Mouse (Mus musculus) neural tube, embryonic 11.5 days (tissue): ENCODE data around the gene Atg16l2. TPM values are rescaled to one million over a fixed set of nuclear protein-coding genes. Genes with fewer than 3 reads are reported as not detected.
A peak's percentile ranks its signal among the peaks of the same experiment; 100 is the strongest.

Experiments
- ATAC-seq: fragments of 200-750 bp; cut with Nextera tagmentation; 2 replicates; pipeline ENCODE4 v1.8.0; 2017; ENCODE audit warnings: moderate number of reproducible peaks, mild to moderate bottlenecking, moderate TSS enrichment, moderate library complexity; ENCODE audit not compliant: insufficient read depth, low FRiP score, low TSS enrichment
- DNase-seq: peaks from one replicate; pipeline ENCODE4 v3.0.0-alpha.2; 2015; ENCODE audit warnings: low spot score
- H3K27ac ChIP-seq: fragments of 300-500 bp; sonication (generic); 2 replicates; pipeline ENCODE4 v1.5.1; 2014; ENCODE audit warnings: low read depth, mild to moderate bottlenecking, low read length
- H3K27me3 ChIP-seq: fragments of 300-500 bp; sonication (generic); 2 replicates; pipeline ENCODE4 v1.6.1; 2014; ENCODE audit warnings: mild to moderate bottlenecking, low read length, mixed read lengths; ENCODE audit not compliant: control insufficient read depth, insufficient read depth
- H3K36me3 ChIP-seq: fragments of 300-500 bp; sonication (generic); 2 replicates; pipeline ENCODE4 v1.6.1; 2014; ENCODE audit warnings: mild to moderate bottlenecking, low read length, moderate library complexity, mixed read lengths; ENCODE audit not compliant: control insufficient read depth, insufficient read depth
- H3K4me1 ChIP-seq: fragments of 300-500 bp; sonication (generic); 2 replicates; pipeline ENCODE4 v1.6.1; 2014; ENCODE audit warnings: low read length, mixed read lengths; ENCODE audit not compliant: control insufficient read depth, insufficient read depth
- H3K4me2 ChIP-seq: fragments of 300-500 bp; sonication (generic); 2 replicates; pipeline ENCODE4 v1.6.1; 2014; ENCODE audit warnings: low read depth, mild to moderate bottlenecking, moderate library complexity
- H3K4me3 ChIP-seq: fragments of 300-500 bp; sonication (generic); 2 replicates; pipeline ENCODE4 v1.5.1; 2014; ENCODE audit warnings: low read depth, low read length
- H3K9ac ChIP-seq: fragments of 300-500 bp; sonication (generic); 2 replicates; pipeline ENCODE4 v1.6.1; 2014; ENCODE audit warnings: mild to moderate bottlenecking, low read length
- H3K9me3 ChIP-seq: fragments of 300-500 bp; sonication (generic); 2 replicates; pipeline ENCODE4 v1.6.1; 2016; ENCODE audit warnings: low read length; ENCODE audit not compliant: control insufficient read depth
- WGBS: fragments of 180-500 bp; shearing (Covaris S2); extraction: QIAGEN DNeasy Blood & Tissue Kit; methylation state at CpG from one replicate; pipeline ENCODE4 v1.1.7; 2014; 5-methylcytosine and 5-hydroxymethylcytosine counted together
- polyA plus RNA-seq: library from polyadenylated mRNA; unstranded; fragments of >200 nt; fragmentation: Nextera tagmentation; extraction: Ambion mirVana; gene quantifications from 2 replicates; pipeline ENCODE4 v1.2.1, GENCODE M21; 2014

Gene Atg16l2
- polyA plus RNA-seq, 1 experiment from 2014 or later = 9.5 TPM

DNA sequence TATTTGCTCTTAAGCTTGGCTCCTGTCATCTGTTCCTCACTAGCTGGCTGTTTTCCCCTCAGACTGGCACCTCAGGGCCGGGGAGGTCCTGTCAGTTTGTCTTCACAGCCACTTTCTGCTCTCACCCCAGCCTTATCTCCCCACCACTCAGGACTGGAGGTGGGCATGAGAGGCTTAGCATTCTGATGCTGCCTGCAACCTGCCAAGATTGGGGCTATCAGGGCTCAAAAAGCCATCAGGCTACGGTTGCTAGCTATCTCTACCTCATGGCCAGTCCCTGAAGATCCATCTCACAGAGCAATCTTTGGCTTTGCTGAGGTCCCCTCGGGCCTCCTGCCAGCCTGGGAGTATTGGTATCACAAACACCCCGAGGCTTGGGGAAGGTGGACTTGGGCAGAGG is 16.8 kb upstream of the Atg16l2 start:
- Histone ChIP-seq H3K4me2 (no peak overlapping the region), H3K27me3 (peaks cover 12% of the 10 kb centered on the region; the same call in 1 of the 2 replicates), H3K9me3 (no peaks in the 10 kb centered on the region), H3K4me1 (peaks cover 4% of the 10 kb centered on the region; the same call in 1 of the 2 replicates), H3K27ac (no peak overlapping the region), H3K4me3 (no peak overlapping the region), H3K36me3 (no peaks in the 10 kb centered on the region), H3K9ac (no peak overlapping the region)
- 68% methylated on average over 4 of the region's 4 CpGs for WGBS
- ATAC-seq = no peak
- DNase-seq = no peak

- H3K36me3 ChIP-seq = no peaks in the 10 kb centered on the region
- H3K9me3 ChIP-seq = no peaks in the 10 kb centered on the region
- no peak within 1 kb of the TSS for H3K4me3 ChIP-seq
- no peak within 1 kb of the TSS for H3K27ac ChIP-seq
- H3K4me1 ChIP-seq = peaks cover 4% of the 10 kb centered on the region; the same call in 1 of the 2 replicates
- H3K9ac ChIP-seq = no peak within 1 kb of the TSS
- H3K4me2 ChIP-seq = no peak within 1 kb of the TSS
- peaks cover 9% of the 10 kb centered on the region; the same call in 1 of the 2 replicates for H3K27me3 ChIP-seq
- DNase-seq = no peak
- no peak for ATAC-seq
- WGBS = 74% methylated on average over 3 of the region's 3 CpGs
Measured at GRCm38 (mm10) chr7:101317014-101317413, 15.0 kb upstream of the Atg16l2 start, which contains the start of gene Stard10. Gene Stard10, plus strand, starts transcription at chr7:101317086.

- 66% methylated on average over 6 of the region's 6 CpGs for WGBS
- no peak overlapping the region for H3K4me3 ChIP-seq
- H3K27me3 ChIP-seq = peaks cover 9% of the 10 kb centered on the region; the same call in 1 of the 2 replicates
- ATAC-seq (no peak), DNase-seq (no peak)
- H3K4me1 ChIP-seq = peaks cover 4% of the 10 kb centered on the region; the same call in 1 of the 2 replicates
- no peak overlapping the region for H3K9ac ChIP-seq
- no peak overlapping the region for H3K4me2 ChIP-seq
- H3K36me3 ChIP-seq = no peaks in the 10 kb centered on the region
- H3K9me3 ChIP-seq = no peaks in the 10 kb centered on the region
- H3K27ac ChIP-seq = no peak overlapping the region
Measured at GRCm38 (mm10) chr7:101316591-101317001, 14.5 kb upstream of the Atg16l2 start.

GRCm38 (mm10) chr7:101315699-101316098 is 13.6 kb upstream of the Atg16l2 start:
- 0 out of 2 replicates have a peak, but pooled peaks cover 2% of the 10 kb centered on the region for H3K4me1 ChIP-seq
- H3K27ac ChIP-seq = no peak overlapping the region
- H3K9ac ChIP-seq = no peak overlapping the region
- no peak overlapping the region for H3K4me3 ChIP-seq
- H3K4me2 ChIP-seq = no peak overlapping the region
- no peak for DNase-seq
- H3K36me3 ChIP-seq = no peaks in the 10 kb centered on the region
- no peak for ATAC-seq
- H3K9me3 ChIP-seq = no peaks in the 10 kb centered on the region
- peaks cover 5% of the 10 kb centered on the region; the same call in 1 of the 2 replicates for H3K27me3 ChIP-seq

DNA sequence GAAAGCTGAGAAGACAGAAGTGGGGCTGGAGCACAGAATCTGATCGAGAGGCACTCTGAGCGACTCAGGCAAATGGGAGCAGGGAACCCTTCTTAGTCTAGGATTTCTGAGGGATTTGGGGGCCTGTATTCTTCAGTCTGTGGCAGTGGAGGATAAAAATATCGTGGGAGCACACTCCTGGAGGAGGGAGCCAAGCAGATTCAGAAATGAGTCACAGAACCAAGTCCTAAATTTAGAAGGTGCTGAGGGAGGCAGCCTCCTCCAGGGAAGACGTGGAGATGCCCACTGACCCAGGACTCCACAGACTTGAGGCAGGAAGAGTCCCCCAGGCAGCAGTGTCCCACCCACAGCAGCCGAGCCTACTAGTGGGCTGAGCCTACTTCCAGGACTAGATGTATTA is 12.3 kb upstream of the Atg16l2 start:
- ATAC-seq = no peak
- H3K4me3 ChIP-seq = no peak overlapping the region
- 77% methylated on average over 5 of the region's 5 CpGs for WGBS

GRCm38 (mm10) chr7:101313033-101313432 is 11.0 kb upstream of the Atg16l2 start:
- H3K9ac ChIP-seq = no peak overlapping the region
- no peaks in the 10 kb centered on the region for H3K4me1 ChIP-seq
- no peak for DNase-seq
- H3K4me2 ChIP-seq = no peak overlapping the region
- H3K27me3 ChIP-seq = no peaks in the 10 kb centered on the region
- H3K36me3 ChIP-seq = no peaks in the 10 kb centered on the region
- 76% methylated on average over 3 of the region's 3 CpGs for WGBS
- H3K27ac ChIP-seq = no peak overlapping the region
- no peak for ATAC-seq
- no peaks in the 10 kb centered on the region for H3K9me3 ChIP-seq
- H3K4me3 ChIP-seq = no peak overlapping the region

More for the DNA sequence above, 12.3 kb upstream of the Atg16l2 start:
- H3K9me3 ChIP-seq = no peaks in the 10 kb centered on the region
- no peaks in the 10 kb centered on the region for H3K4me1 ChIP-seq
- DNase-seq = no peak
- H3K27me3 ChIP-seq = no peaks in the 10 kb centered on the region
- H3K4me2 ChIP-seq = no peak overlapping the region
- H3K9ac ChIP-seq = no peak overlapping the region
- H3K27ac ChIP-seq = no peak overlapping the region
- H3K36me3 ChIP-seq = no peaks in the 10 kb centered on the region

- no peak for ATAC-seq
- Histone ChIP-seq H3K4me1 (no peaks in the 10 kb centered on the region), H3K9ac (peak overlapping the region; percentile 71), H3K27me3 (no peaks in the 10 kb centered on the region), H3K36me3 (no peaks in the 10 kb centered on the region), H3K9me3 (no peaks in the 10 kb centered on the region), H3K4me2 (peak overlapping the region; percentile 56), H3K4me3 (no peak overlapping the region), H3K27ac (no peak overlapping the region)
- 43% methylated on average over 2 of the region's 2 CpGs for WGBS
- no peak for DNase-seq
Measured at GRCm38 (mm10) chr7:101311061-101311460, 9.0 kb upstream of the Atg16l2 start.

DNA sequence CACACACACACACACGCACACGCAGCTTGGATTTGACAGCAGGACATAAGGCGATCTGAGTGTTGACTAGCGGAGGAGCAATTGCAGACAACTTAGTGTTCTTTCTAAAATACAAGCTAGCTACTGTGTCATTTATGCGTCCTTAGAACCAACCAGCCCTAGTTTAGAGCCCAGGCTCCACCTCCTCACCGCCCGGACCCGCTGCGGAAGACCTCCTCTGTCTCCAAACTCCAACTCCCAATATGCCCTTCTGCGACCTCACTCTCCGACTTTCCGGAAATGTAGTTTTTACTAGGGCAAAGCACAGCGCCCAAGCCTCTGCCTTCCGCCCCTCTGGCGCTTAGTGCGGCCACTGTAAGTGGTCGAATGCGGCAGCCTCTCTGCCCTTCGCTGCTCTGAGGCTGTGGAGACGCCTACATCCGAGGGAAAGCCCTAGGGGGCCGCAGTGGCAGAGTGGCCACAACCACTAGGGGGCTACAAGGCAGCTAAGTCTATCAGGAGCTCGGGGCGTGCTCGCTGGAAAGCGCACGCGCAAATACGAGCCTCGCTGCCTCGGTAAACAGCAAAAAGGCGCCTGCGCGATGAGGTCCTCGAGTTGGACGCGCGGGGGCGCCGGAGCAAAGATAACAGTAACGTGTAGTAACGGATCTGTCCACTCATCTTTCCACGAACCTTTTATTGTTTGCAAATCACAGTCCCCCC is 8.4 kb upstream of the Atg16l2 start:
- peak overlapping the region; percentile 71 for H3K9ac ChIP-seq
- H3K4me1 ChIP-seq = no peaks in the 10 kb centered on the region
- no peaks in the 10 kb centered on the region for H3K9me3 ChIP-seq
- peak overlapping the region; percentile 47 for H3K4me3 ChIP-seq
- no peaks in the 10 kb centered on the region for H3K36me3 ChIP-seq
- peak overlapping the region; percentile 56 for H3K4me2 ChIP-seq
- ATAC-seq (peak; percentile 92), DNase-seq (peak; percentile 99)
- no peaks in the 10 kb centered on the region for H3K27me3 ChIP-seq
- H3K27ac ChIP-seq = peak overlapping the region; percentile 79; the same call in 1 of the 2 replicates
- WGBS = 1% methylated on average over 43 of the region's 43 CpGs

DNA sequence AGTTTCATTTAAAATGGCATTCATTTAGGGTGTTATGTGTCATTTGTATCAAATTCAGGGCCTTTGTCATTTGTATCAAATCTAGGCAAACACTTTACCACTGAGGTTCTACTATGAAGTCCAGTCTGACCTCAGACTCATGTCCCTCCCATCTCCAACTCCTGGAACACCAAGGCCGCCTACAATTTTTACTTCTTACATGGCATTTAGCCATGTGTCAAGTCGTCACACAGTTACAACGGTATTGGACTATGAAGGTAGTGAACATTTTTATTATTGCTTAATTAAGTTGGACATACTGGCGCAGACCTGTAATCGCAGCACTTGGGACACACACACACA is 7.9 kb upstream of the Atg16l2 start:
- H3K4me2 ChIP-seq = peak overlapping the region; percentile 56
- WGBS = 46% methylated on average over 5 of the region's 5 CpGs
- DNase-seq = no peak
- H3K27me3 ChIP-seq = no peaks in the 10 kb centered on the region
- no peaks in the 10 kb centered on the region for H3K4me1 ChIP-seq
- peak overlapping the region; percentile 47 for H3K4me3 ChIP-seq
- H3K36me3 ChIP-seq = no peaks in the 10 kb centered on the region
- no peak overlapping the region for H3K27ac ChIP-seq
- H3K9ac ChIP-seq = peak overlapping the region; percentile 71
- H3K9me3 ChIP-seq = no peaks in the 10 kb centered on the region
- 0 out of 2 replicates have a peak, but pooled peaks have one; percentile 22 for ATAC-seq
